Mouse (Mus musculus) heart, embryonic 10.5 days (tissue): ENCODE measurements around the gene Duoxa1. TPM values are rescaled to one million over a fixed set of nuclear protein-coding genes. Genes with fewer than 3 reads are reported as not detected.

ENCODE experiments used
- DNase-seq: peaks from one replicate; pipeline ENCODE4 v3.0.0-alpha.2; 2017; ENCODE audit warnings: low spot score
- H3K27ac ChIP-seq: fragments of 300-500 bp; sonication (generic); 2 replicates; pipeline ENCODE4 v1.5.1; 2016; ENCODE audit warnings: mild to moderate bottlenecking
- H3K27me3 ChIP-seq: fragments of 300-500 bp; sonication (generic); 2 replicates; pipeline ENCODE4 v1.6.1; 2016; ENCODE audit warnings: mild to moderate bottlenecking; ENCODE audit not compliant: poor library complexity, insufficient read depth, severe bottlenecking
- H3K36me3 ChIP-seq: fragments of 300-500 bp; sonication (generic); 2 replicates; pipeline ENCODE4 v1.6.1; 2016; ENCODE audit warnings: mild to moderate bottlenecking, moderate library complexity
- H3K4me1 ChIP-seq: fragments of 300-500 bp; sonication (generic); 2 replicates; pipeline ENCODE4 v1.6.1; 2016; ENCODE audit warnings: mild to moderate bottlenecking
- H3K4me3 ChIP-seq: fragments of 300-500 bp; sonication (generic); 2 replicates; pipeline ENCODE4 v1.5.1; 2016; ENCODE audit warnings: mild to moderate bottlenecking, moderate library complexity
- H3K9me3 ChIP-seq: fragments of 300-500 bp; sonication (generic); 2 replicates; pipeline ENCODE4 v1.6.1; 2016; ENCODE audit warnings: mild to moderate bottlenecking, moderate library complexity
- WGBS: fragments of 180-500 bp; shearing (Covaris S2); methylation state at CpG from one replicate; pipeline ENCODE4 v1.1.7; 2016; 5-methylcytosine and 5-hydroxymethylcytosine counted together
- polyA plus RNA-seq: library from polyadenylated mRNA; unstranded; fragments of >200 nt; fragmentation: Nextera tagmentation; extraction: Ambion mirVana; gene quantifications from 2 replicates; pipeline ENCODE4 v1.2.1, GENCODE M21; 2016

The Duoxa1 gene
- polyA plus RNA-seq = not detected in 2 replicates

DNA sequence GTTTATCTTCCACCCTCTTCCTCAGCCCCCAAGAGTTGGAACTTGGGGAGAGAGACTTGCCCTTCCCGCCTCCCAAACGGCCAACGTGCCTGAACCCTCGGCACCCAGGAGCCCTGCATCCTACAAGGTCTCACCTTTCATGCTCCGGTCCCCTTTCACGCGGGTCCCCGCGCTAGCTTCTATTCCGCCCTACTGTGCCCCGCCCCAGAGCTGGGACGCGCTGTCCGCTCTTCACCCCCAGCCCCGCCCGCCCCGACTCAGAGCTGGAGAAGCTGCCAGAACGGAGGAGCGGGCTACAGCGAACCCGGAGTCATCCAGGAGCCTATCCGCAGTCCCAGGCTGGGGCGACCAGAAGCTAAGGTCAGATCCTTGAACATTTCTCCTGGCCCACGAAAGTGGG lies at the start of gene Duoxa1:
Gene Duoxa1 (minus strand): TSS at position 195 of the 400 bp plus-strand sequence.
- no peak within 1 kb of the TSS for H3K27ac ChIP-seq
- H3K4me3 ChIP-seq = peak within 1 kb of the TSS; percentile 50
- no peak for DNase-seq
- no peaks in the 10 kb centered on the region for H3K36me3 ChIP-seq
- peaks cover 97% of the 10 kb centered on the region for H3K27me3 ChIP-seq
- WGBS = 2% methylated on average over 24 of the region's 24 CpGs
- H3K9me3 ChIP-seq = no peaks in the 10 kb centered on the region
- peaks cover 11% of the 10 kb centered on the region for H3K4me1 ChIP-seq

DNA sequence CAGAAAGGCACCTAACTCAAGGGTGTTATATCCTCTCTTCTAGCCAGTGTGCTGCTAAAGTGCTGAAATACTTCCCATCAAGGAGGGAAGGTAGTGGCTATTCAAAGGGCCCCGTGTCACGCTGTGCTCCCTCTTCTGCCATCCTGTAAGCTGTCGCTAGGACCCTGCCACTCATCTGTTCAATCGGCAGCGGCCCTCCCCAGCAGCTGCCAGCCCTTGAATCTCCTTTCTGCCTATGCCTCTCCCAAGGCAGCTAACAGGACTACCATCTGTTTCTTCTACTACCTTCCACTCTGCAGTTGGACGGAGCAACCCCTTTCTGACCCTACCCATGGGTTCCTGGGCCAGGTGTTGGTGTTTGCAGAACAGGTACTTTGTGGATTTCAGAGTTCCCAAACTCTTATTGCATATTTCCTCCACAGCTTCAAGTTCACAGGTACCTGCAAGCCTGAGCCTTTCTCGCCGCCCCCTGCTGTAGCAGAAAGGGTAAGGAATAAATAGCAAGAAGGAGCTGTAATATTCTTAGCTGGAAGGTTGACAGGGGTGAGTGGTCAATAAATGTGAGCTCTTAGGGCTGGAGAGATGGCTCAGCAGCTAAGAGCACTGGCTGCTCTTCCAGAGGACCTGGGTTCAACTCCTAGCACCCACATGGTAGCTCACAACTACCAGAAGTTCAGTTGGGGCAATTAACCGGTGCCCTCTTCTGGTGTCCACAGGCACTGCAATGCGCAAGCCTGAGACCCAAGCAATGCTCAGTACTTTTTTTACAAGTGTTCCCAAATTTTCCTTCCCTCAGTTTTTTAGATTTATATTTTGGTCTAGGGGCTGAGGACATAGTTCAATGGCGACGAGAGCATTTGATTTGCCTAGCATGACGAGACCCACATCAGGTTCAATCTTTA lies 49.3 kb upstream of the Duoxa1 start:
- no peak overlapping the region for H3K27ac ChIP-seq
- 0 out of 2 replicates have a peak, but pooled peaks cover 3% of the 10 kb centered on the region for H3K27me3 ChIP-seq
- peaks cover 21% of the 10 kb centered on the region; the same call in 1 of the 2 replicates for H3K36me3 ChIP-seq
- H3K9me3 ChIP-seq = no peaks in the 10 kb centered on the region
- no peak for DNase-seq
- no peak overlapping the region for H3K4me3 ChIP-seq
- 86% methylated on average over 13 of the region's 13 CpGs for WGBS
- H3K4me1 ChIP-seq = peaks cover 30% of the 10 kb centered on the region

DNA sequence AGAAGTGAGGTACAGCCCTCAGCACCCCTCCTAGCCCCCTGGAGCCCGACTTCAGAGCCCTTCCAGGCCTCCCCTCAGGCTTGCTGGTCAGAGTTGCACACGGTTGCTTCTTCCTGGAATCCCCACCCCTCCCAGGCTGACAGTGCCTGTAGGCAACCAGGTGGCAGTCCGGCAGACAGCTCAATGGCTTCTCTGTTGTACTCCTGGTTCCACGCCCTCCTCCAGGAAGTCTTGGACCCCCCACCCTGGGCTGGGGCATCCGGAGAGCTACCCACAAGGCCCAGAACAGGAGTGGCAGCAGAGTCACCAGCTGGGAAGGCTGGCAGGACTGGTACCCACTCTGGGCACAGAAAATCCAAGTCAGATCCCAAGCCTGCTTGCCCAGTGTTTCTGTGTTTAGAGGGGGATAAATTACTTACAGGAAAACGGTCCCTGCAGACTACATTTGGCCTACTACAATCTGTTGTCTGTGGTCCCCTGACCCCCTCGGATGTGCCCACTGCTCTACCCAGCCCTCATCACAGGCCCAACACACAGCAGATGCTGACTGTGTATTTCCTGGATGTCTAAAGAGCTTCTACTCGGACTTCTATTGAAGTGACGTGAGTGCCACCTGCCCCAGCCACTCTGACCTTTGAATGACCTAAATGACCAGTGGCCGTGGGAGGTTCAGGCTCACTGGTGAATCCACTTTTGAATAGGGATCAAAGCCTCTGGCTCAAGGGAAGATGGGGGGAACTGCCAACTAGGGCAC lies 48.5 kb upstream of the Duoxa1 start:
- H3K27ac ChIP-seq = 0 out of 2 replicates have a peak overlapping the region, but pooled peaks have one; percentile 5
- no peak for DNase-seq
- peaks cover 22% of the 10 kb centered on the region for H3K4me1 ChIP-seq
- no peak overlapping the region for H3K4me3 ChIP-seq
- H3K27me3 ChIP-seq = 0 out of 2 replicates have a peak, but pooled peaks cover 3% of the 10 kb centered on the region
- WGBS = 62% methylated on average over 10 of the region's 10 CpGs
- H3K9me3 ChIP-seq = no peaks in the 10 kb centered on the region
- peaks cover 26% of the 10 kb centered on the region; the same call in 1 of the 2 replicates for H3K36me3 ChIP-seq

DNA sequence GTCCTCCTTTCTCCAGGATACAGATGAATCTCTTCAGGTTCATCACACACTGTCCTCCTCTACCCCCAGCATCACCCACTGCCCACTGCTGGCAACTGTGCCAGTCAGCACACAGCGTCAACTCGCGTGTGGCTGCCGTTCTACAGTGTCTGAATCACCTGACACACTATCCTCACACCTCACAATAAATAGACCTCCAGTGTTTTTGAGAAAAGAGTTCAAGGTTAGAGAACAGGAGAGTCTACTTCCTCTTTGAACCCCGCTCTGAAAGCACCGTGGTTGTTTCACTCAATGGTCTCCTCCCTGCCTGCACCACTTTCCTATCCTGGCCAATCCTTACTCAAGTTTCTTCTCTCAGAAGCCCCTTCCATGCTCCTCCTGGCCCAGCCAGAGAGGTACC lies 47.7 kb upstream of the Duoxa1 start:
- no peak overlapping the region for H3K27ac ChIP-seq
- no peaks in the 10 kb centered on the region for H3K9me3 ChIP-seq
- peaks cover 31% of the 10 kb centered on the region; the same call in 1 of the 2 replicates for H3K36me3 ChIP-seq
- H3K4me1 ChIP-seq = peaks cover 13% of the 10 kb centered on the region
- H3K4me3 ChIP-seq = no peak overlapping the region
- WGBS = 87% methylated on average over 6 of the region's 6 CpGs
- H3K27me3 ChIP-seq = 0 out of 2 replicates have a peak, but pooled peaks cover 3% of the 10 kb centered on the region
- DNase-seq = no peak

DNA sequence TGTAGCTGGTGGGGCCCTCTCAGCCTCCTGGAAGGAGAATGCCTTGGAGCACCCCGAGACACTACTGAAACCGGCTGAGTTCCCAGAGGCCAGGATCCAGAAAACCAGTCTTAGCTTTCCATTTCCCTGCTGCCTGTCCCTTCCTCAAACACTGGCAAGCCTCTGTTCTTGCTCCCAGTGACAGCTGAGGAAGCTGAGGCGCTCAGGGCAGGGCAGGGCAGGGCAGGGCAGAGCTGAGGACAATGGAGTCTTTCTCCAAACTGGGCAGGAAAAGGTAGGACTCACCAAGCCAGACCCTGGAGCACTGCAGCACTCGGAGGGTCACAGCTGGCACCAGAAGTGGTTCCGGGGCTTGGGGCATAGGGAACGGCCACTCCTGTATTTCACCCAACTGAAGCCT lies 46.8 kb upstream of the Duoxa1 start:
- no peak overlapping the region for H3K4me3 ChIP-seq
- H3K4me1 ChIP-seq = peaks cover 13% of the 10 kb centered on the region
- WGBS = 74% methylated on average over 6 of the region's 6 CpGs
- 0 out of 2 replicates have a peak, but pooled peaks cover 3% of the 10 kb centered on the region for H3K27me3 ChIP-seq
- no peaks in the 10 kb centered on the region for H3K9me3 ChIP-seq
- peaks cover 34% of the 10 kb centered on the region for H3K36me3 ChIP-seq
- no peak for DNase-seq
- no peak overlapping the region for H3K27ac ChIP-seq

DNA sequence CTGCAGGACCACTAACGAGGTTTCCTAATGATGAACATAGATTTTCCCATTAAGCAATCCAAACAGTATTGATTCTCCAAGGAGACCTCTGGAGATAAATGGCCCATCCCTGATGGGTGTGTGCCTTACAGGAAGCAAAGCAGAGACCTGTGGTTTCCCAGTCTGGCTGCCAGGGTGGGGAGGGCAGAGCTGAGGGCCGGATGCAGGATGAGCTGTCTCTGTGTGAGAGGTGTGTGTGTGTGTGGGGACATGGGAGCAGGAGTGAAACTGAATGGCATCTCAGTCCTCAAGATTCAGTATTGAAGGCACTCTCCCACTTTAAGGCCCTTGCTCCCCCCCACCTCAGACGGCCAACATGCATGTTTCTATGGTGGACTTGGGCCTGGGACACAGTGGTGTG lies 42.7 kb upstream of the Duoxa1 start:
- 74% methylated on average over 3 of the region's 3 CpGs for WGBS

DNA sequence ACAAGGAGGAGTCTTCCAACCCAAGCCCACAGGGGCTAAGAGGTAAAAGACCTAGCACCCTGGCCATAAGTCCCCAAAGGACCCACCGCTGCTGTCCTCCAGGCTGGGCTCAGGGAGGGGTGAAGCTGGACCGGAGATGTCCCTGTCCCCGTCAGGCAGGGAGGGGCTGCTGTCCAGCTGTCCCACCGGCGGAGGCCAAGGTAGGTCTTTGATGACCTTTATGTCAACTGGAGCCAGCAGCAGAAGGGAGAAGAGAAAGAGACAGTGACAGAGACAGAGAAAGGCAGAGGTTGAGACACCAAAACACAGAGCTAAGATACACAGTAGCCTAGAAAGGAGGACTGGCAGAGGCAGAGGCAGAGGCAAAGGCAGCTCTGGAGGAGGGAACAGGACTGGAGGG lies 41.9 kb upstream of the Duoxa1 start:
- Histone ChIP-seq H3K9me3 (no peaks in the 10 kb centered on the region), H3K4me1 (peaks cover 20% of the 10 kb centered on the region), H3K27me3 (0 out of 2 replicates have a peak, but pooled peaks cover 2% of the 10 kb centered on the region), H3K27ac (no peak overlapping the region), H3K36me3 (peaks cover 38% of the 10 kb centered on the region), H3K4me3 (no peak overlapping the region)
- DNase-seq = no peak
- WGBS = 75% methylated on average over 5 of the region's 5 CpGs

More for the DNA sequence above, 42.7 kb upstream of the Duoxa1 start:
- Histone ChIP-seq H3K4me3 (no peak overlapping the region), H3K27me3 (0 out of 2 replicates have a peak, but pooled peaks cover 3% of the 10 kb centered on the region), H3K4me1 (peaks cover 20% of the 10 kb centered on the region), H3K36me3 (peaks cover 38% of the 10 kb centered on the region), H3K9me3 (no peaks in the 10 kb centered on the region), H3K27ac (no peak overlapping the region)
- no peak for DNase-seq

DNA sequence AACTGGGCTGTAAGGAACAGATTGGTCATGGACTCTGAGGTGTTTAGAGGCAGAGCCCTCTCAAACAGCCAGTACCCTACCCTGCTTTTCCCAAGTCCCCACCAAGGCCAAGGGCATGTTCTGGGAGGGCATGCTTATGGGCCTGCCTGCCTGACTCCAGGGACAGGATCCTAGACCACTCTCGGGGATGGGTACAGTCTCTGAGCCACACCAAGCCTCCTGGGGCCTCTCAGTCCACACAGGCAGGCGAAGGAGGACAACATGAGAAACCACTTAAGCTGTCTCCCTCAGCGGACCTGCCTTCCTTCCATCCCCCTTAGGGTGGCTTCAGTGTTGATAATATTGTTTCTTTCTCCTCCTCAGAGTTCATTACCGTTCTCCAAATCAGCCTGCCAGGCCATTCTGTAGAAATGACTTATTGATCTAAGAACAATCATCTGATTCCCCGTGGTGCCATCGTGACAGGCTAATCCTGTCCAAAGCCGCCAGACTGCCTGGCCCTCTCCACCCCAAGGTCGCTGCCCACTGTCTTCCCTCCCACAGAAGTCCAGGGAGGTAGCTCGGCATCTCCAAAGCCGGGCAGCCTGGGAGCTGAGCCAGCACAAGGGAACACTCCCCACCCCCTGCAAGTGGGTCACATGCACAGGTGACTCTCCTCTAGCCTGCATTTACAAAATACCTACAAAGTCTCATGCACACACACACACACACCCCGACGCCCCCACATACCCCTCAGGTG lies 40.8 kb upstream of the Duoxa1 start:
- 63% methylated on average over 12 of the region's 12 CpGs for WGBS
- H3K36me3 ChIP-seq = peaks cover 37% of the 10 kb centered on the region
- H3K27ac ChIP-seq = no peak overlapping the region

DNA sequence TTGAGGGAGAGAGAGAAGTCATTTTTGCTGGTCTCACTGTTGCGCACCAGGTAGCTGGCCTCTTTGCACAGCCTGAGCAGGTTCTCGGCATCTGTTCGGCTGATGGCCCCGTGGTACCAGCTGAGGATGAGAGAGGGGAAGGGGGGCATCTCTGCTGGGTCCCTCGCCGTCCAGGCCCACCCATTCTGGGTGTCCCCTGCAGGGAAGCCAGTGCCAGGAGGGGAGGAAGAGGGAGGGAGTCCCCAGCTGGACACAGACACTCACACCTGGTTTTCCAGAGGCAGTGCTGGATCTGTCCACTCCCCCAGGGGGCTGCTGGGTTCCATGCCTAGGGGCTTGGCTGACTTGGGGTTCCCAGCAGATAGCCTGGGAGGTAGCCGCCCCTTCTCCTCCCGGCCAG lies 40.2 kb upstream of the Duoxa1 start:
- H3K27me3 ChIP-seq = no peaks in the 10 kb centered on the region
- H3K36me3 ChIP-seq = peaks cover 33% of the 10 kb centered on the region
- 75% methylated on average over 8 of the region's 8 CpGs for WGBS
- H3K4me3 ChIP-seq = no peak overlapping the region
- peaks cover 30% of the 10 kb centered on the region for H3K4me1 ChIP-seq
- no peaks in the 10 kb centered on the region for H3K9me3 ChIP-seq
- no peak for DNase-seq
- 0 out of 2 replicates have a peak overlapping the region, but pooled peaks have one; percentile 18 for H3K27ac ChIP-seq

More for the DNA sequence above, 40.8 kb upstream of the Duoxa1 start:
- Histone ChIP-seq H3K9me3 (no peaks in the 10 kb centered on the region), H3K4me3 (no peak overlapping the region), H3K4me1 (peaks cover 27% of the 10 kb centered on the region), H3K27me3 (no peaks in the 10 kb centered on the region)
- no peak for DNase-seq

DNA sequence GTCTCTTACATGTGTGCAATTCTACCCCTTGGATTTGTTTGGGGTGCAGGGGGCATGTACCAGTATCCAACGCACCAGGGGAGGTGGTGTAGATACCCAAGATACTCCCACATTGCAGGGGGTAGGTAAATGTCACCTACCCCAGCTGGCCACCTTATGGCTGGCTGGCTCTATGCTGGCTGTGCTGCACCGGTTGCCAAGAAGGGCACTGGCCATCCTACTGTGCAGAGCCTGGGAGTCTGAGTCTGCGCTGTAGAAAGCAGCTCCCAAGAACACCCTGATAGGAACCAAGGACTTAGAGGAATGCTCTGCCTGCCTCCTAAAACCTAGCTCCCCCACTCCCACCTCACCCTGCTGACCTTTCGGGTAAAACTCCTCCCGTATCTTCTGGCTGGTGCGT lies 39.5 kb upstream of the Duoxa1 start:
- DNase-seq = no peak
- WGBS = 70% methylated on average over 6 of the region's 6 CpGs
- Histone ChIP-seq H3K9me3 (no peaks in the 10 kb centered on the region), H3K27ac (no peak overlapping the region), H3K27me3 (no peaks in the 10 kb centered on the region), H3K36me3 (peaks cover 33% of the 10 kb centered on the region), H3K4me1 (peaks cover 34% of the 10 kb centered on the region), H3K4me3 (no peak overlapping the region)

DNA sequence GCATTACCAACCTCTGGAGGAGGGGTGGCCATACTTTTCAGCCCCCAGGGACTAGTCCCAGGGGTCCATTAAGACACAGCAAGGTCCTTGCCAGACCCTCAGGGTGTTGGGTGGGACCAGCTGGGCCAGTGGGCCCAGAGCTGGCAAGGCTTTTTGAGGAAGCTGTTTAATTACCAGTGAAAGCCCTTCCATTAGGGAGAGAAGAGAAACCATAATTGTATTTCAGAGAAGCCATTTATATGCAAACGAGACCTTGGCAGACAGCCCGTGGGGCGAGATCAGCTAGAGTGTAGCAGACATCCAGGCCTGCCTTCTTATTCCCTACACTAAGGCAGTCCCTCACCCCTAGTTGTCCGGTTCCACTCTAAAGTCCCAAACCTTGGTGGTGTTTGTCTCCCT lies 38.4 kb upstream of the Duoxa1 start:
- peaks cover 36% of the 10 kb centered on the region for H3K4me1 ChIP-seq
- WGBS = 83% methylated on average over 4 of the region's 4 CpGs
- H3K4me3 ChIP-seq = no peak overlapping the region
- no peak for DNase-seq
- no peaks in the 10 kb centered on the region for H3K27me3 ChIP-seq
- no peak overlapping the region for H3K27ac ChIP-seq
- no peaks in the 10 kb centered on the region for H3K9me3 ChIP-seq
- peaks cover 27% of the 10 kb centered on the region for H3K36me3 ChIP-seq

DNA sequence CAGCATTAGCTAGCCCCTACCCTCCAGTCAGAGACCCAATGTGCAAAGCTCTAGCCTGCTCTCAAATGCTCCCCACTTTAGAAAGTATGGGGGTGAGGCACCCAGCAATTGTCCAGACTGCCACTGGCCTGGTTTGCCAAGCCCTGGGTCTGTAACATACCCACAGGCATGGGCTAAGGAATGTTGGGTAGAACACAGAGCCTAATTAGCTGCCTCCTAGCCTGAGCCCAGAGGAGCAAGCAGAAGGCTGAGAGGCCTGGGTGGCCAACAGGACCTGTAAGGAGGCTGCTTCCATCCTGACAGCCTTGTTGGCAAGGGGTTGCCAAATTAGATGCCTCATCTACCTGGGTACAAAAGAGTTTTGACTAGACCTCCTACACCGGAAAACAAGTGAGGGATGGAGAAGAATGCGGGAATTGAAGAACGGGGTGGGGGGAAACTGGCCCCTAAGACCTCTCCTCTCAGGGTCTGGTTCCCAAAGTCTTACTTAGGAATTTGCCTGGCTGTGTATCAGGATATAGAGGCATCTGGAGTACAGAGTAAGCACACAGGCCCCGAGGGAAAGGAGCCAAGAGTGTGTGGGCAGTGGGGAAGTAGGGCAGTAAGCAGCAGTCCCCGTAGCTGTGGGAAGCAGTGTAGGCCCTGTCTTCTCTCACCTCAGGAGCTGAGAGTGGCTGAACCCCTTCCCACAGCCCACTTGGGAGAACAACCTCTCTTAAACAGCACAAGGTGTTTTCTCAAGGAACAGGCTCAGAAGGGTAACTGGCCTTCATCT lies 37.8 kb upstream of the Duoxa1 start:
- WGBS = 69% methylated on average over 5 of the region's 5 CpGs
- Histone ChIP-seq H3K36me3 (peaks cover 24% of the 10 kb centered on the region), H3K4me3 (no peak overlapping the region), H3K27ac (no peak overlapping the region), H3K27me3 (no peaks in the 10 kb centered on the region), H3K4me1 (peaks cover 36% of the 10 kb centered on the region), H3K9me3 (no peaks in the 10 kb centered on the region)
- DNase-seq = no peak
